Mouse (Mus musculus) adrenal gland, postnatal 0 days (tissue): ENCODE results near the gene Snx1. TPM values are rescaled to one million over a fixed set of nuclear protein-coding genes. Genes with fewer than 3 reads are reported as not detected.

Experiments used
- polyA plus RNA-seq: library from polyadenylated mRNA; unstranded; fragments of >200 nt; fragmentation: Nextera tagmentation; extraction: Ambion mirVana; gene quantifications from 2 replicates; pipeline ENCODE4 v1.2.1, GENCODE M21; 2015

Gene Snx1
- polyA plus RNA-seq: 122 and 143 TPM in 2 replicates

DNA sequence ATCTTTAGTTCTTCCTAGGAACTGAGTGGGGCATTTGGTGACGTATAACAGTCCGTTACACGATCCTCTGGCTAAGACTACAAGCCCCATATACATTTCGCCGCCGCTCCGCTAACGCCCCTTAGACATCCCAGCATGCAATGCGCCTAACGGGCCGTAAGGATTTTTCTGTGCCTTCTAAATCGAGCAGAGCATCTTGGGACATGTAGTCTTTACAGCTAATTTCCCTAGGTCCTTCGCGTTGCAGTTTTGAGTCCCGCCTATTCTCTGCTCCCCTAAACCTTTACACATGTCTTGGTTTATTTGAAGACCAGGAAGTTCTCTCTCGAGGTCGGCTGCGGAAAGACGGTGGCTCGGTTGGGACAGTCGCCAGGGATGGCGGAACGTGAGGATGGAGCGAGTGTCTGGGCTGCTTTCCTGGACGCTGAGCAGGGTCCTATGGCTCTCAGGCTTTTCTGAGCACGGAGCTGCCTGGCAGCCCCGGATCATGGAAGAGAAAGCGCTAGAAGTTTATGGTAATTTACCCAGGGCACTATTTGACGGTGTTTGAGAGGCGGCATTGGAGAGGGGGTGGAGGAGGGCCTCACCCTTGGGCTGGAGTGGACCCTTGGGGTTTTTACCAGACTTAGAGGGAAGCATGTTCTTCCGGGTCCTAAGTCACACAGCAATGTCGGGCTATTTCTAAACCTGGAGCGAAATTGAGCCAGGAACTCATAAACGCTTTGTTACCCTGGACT lies at the start of gene Snx1, which contains the start of gene Ciao2a:
Gene Snx1 (minus strand): TSS at position 132 of the 737 bp plus-strand sequence.
Gene Ciao2a (plus strand): TSS at position 156 of the 737 bp plus-strand sequence.

DNA sequence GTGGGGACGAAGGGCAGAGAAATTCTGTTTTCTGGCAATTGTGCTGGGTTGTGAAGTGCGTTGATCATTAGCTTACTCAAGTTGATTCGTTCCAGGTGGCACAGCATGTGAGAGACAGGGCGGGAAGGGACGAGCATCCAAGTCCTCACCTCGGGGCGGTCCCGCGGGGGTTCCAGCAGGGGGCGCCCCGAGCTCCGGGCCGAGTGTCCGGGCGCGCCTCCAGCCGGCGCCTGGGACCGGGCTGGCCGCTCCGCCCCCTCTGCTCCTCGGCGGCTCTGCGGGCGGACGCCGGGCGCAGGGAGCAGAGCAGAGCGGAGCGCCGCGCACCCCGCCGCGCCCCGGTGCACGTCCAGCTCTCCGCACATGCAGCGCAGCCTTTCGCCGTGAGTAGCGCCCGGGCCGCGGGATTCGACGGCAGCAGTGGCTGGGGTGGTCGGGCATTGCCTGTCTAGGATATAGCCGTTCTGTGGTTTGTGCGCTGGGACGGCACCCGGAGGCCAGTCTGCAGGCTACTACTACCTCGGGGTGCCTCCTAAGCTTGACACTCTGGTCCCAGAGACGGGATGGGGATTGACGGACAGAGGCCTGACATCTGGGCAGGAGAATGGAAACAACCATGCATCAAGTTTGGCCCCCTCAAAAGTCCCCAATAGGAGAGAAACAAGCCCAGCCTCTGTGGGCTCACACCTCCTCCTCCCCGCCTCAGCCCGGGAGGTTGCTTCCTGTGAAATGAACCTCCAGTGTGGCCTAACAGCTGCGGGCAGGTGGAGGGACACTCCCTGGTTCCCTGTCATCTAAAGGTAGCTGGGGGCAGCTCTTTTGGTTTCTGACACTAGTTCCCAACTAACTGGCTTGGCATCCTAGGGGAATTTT lies 31.8 kb upstream of the Snx1 start, which contains the start of gene Dapk2:
Gene Dapk2 (plus strand): TSS at position 266 of the 873 bp plus-strand sequence.

DNA sequence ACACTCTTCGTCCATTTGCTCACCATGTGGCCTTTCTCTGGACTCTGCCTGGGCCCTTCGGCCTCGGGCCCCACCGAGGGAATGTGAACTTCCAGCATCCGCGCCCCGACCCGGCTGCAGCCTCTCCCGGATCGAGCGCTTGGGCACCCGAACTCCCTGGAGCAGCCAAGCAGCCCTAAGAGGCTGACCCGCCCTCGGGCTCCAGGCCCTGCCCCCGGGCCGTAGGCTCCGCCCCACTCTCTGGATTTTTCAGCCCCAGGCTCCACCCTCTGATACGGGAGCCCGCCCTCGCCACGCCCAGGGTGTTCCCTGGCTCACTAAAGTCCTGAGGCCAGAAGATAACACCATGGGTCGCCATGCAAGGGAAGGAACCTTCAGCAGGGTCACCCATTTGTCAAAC lies 56.8 kb downstream of the Snx1 start, which contains the start of gene Snx22:
Gene Snx22 (minus strand): TSS at position 137 of the 400 bp plus-strand sequence.

DNA sequence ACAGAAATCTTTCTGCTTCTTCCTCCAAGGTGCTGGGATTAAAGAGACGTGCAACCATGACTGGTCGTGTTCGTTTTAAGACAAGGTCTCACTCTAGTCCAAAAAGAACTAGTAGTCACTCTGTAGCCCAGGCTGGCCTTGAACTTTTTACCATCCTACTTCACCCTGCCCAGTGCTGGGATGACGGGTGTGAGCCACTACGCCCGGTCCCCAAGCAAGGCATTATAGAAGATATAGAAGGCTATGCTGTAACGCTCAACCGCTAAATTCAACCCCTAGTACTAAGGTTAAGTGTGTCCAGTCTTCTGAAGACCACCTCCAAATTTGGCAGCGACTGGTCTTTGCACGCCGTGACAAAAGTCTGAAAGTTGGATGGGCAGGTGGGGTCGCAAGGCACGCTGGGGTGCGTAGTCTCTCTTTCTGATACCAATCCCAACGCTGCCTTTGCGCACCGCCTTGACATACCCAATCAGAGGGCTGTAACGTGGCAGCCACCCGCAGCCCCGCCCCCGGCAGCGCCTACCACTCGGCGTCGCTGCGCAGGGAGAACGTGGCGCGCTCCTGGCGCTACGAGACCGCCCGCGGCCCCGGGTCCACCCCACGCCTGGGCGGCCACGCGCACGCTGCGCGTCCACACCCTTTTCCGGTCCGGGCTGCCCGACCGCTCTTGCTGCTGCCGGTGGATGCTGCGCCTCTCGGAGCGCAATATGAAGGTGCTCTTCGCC lies 66.6 kb downstream of the Snx1 start, which contains the start of gene Ppib:
Gene Ppib (plus strand): TSS at position 640 of the 725 bp plus-strand sequence.

Other genes with a start within 250 kb of the Snx1 start
- gene Pclaf, start 236.3 kb downstream of the Snx1 start, polyA plus RNA-seq: 43.7 and 47.2 TPM in 2 replicates
- 21.3 and 27.4 TPM in 2 replicates for gene Trip4, start 217.8 kb downstream of the Snx1 start, polyA plus RNA-seq
- gene Csnk1g1, start 217.7 kb downstream of the Snx1 start, polyA plus RNA-seq: 6.3 and 8.7 TPM in 2 replicates
- 632 and 633 TPM in 2 replicates for gene Ppib, start 66.4 kb downstream of the Snx1 start, polyA plus RNA-seq
- gene Snx22, start 56.9 kb downstream of the Snx1 start, polyA plus RNA-seq: 0.72 and 1.9 TPM in 2 replicates
- 232 and 233 TPM in 2 replicates for gene Ciao2a, start within 50 bp of the Snx1 start, polyA plus RNA-seq
- 3.7 and 8.1 TPM in 2 replicates for gene Dapk2, start 31.6 kb upstream of the Snx1 start, polyA plus RNA-seq
- 10.1 and 13.3 TPM in 2 replicates for gene Herc1, start 223.9 kb upstream of the Snx1 start, polyA plus RNA-seq